Mouse (Mus musculus): ENCODE measurements at regions not wholly inside any gene's neighbourhood (a gene's known extent, or its start where the extent isn't known, plus 50 kb on each side); places are given as distances from the start of the nearest gene placed in this dataset.

DNA sequence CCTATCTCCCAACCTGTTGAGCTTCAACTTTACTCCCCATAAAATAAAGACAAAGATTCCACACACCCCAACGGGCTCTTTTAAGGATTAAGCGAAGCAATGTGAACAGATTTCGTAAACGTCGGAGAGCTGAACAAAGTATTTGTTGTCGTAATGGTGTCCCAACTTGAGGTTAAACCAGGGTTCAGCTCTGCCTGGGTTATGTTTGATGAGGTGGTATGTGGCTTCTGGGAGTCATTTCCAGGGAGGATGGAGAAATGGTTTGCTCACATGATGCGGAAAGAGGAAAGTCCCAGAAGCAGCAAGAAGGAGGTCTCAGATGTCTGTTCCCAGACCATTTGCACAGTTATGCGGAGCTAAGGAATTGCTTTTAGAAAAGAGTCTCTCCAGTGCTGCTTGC, 126.1 kb upstream of the Slc44a1 start:
- no peak for TF ChIP-seq CTCF (IDR thresholded peaks at IDR 0.05; ENCODE audit: insufficient read depth, low read depth, low read length)
- no peak for TF ChIP-seq POLR2A (IDR thresholded peaks at IDR 0.05; ENCODE audit: insufficient read depth, low read depth, low read length)

Measured in olfactory bulb, adult 2 months (tissue).